Mouse (Mus musculus): ENCODE measurements around the gene Ap4m1.
"Not testable (repeated sequence)": the region's sequence is repeated elsewhere in the genome, so short reads cannot be mapped to it uniquely, and the experiment has no call there.

Ap4m1 gene

DNA sequence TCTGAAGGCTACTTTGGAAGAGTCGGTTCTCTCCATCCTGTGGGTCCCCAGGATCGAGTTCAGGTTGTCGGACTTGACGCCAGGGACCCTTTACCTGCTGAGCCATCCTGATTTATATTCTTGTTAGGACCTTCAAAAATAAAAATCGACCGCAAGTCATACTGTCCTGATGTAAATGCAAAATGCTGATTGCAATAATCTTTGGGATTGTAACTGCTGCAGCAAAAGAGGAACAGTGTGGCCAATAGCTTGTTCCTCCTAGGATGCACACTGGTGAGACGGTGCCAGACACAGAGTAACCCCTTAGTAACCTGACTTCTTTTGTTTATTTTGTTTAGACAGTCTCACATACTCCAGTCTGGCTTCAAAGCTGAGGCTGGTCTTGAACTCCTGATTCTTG, 23.7 kb downstream of the Ap4m1 start:
- DNase-seq (ENCODE audit: low read depth): no peak

DNA sequence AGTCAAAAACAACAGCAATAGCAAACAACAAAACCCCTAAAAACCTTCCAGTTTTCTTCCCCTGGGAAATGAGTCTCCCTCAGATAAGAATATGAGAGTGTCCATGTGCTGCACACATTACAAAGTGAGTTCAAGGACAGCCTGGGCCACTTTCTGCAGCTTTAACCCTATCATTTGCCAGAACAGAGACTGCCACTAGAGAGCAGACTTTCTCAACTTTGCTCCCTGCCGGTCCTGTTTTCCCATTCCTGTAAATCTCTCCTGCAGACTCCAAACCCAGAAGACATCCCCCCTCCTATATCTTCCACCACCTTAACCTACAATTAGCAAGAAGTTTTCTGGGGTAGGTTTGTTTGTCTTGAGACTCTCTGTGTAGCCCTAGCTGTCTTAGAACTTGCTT, 27.8 kb downstream of the Ap4m1 start:
- DNase-seq (ENCODE audit: low read depth): no peak

DNA sequence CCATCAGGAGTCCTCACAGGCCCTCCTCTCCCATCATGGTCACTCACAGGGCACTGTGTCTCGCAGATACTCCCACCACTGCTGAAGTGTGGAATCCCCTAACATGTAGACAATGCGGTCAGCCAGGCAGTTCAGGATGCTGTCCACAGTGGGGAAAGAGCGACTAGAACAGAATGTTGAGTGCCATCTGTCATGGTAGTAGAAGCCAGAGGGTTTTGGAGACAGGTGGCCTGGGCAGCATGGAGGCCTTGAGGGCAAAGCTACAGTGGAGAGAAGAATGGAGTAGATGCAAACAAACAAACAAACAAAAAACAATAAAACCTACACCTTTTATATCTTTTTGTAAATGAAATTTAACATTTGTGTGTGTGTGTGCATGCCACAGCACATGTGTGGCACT, 30.3 kb downstream of the Ap4m1 start:
- DNase-seq (ENCODE audit: low read depth): no peak

DNA sequence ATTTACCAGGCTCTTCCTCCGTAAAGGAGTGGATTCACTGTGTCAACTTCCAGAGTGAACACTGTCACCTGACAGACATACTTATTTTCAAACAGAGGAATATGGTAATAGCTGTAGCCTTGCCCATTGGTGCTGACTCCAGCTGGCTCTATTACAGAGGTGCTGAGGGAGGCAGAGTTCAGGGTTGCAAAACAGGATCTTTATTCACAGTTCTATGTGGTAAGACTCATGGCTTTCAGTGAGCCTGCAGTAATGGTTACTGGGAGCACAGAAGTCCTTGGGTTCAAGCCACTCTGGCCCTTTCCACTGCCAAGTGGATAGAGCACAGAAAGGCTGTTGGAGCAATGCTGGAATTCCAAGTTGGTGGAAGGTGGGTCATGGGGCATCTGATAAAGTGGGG, 35.5 kb downstream of the Ap4m1 start:
- DNase-seq (ENCODE audit: low read depth): no peak

DNA sequence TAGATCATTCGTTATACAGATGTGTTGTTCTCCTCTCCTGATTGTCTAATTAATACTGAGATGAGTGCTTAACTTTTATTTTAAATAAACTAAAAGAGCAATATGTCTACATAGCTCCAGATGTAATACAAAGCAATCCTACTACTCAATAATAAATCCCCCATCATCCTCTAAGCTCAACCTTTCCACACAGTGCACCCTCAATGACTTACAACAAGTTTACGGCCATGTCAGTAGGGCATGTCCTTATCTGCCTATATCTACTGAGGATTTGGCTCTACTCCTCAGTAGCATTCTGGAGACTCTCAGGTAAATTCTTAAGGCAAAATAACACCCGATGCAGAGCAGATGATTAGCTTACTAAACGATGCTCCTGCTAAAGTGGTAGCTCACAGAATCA, 36.1 kb downstream of the Ap4m1 start:
- no peak for DNase-seq (ENCODE audit: low read depth)

DNA sequence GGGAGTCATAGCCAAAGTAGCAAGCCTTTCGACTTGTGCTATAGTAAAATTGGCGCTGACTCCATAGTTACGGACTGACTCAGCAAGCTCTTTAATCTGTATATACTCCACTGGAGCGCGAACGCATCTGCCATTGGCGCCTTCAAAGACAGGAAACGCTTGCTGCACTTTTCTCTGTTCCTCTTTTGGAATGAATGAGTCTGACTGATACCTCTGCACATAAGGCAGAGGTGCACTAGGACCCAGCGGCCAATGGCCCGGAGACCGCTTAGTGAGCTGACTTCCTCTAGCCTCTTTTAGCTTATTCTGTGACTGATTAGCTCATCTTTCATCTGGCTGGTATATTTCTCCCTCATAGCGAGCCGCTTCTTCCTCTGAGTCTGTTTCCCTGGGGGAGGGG, 44.8 kb downstream of the Ap4m1 start:
- DNase-seq (ENCODE audit: low read depth): not testable (repeated sequence)

DNA sequence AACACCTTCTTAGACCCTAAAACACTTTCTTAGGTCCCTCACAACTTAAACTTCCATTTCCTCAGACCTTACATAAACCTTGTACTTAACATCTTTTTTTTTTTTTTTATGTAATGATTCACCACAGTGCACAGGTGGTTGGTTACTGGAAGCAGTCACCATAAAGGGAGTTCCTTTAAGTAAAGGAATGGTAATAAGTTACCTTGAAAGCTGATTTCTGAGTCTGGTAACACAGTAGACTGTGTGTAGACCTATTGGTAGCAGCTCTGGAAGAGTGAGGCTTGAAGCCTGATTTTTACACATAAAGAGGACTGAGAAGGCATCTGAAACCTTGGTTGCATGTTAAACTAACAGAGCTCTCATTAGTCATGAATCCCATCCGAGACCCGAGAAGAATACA, 48.1 kb downstream of the Ap4m1 start:
- DNase-seq (ENCODE audit: low read depth): no peak

DNA sequence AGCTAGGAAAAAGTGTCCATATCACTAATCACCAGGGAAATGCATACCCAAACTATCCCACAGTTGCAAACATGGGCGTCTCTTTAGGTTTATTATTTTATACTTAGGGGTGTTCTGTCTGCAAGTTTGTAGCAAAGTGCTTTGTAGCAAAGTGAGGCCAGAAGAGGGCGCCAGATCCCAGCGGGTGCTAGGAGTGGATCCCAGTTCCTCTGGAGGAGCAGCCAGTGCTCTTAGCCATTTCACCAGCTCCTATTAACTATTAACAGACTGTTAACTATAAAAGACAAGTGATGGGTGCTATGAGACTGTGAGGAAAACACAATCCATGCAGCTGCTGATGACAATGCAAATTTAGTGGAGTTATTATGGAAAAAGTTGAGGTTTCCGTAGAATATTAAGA, 50.3 kb downstream of the Ap4m1 start:
- peak; percentile 91 for DNase-seq (ENCODE audit: low read depth)

DNA sequence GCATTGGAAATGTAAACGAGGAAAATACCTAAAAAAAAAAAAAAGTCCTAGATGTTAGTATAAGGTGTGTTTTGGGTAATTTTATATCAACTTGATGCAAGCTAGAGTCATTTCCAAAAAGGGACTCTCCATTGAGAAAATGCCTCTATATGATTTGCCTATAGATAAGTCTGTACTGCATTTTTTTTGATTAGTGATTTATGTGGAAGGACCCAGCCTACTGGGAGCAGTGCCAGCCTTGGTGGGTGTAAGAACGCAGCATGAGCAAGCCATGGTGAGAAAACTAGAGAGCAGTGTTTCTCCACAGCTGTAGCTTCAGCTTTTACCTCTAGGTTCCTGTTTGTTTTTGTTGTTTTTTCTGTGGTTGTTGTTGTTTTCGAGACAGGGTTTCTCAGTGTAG, 51.5 kb downstream of the Ap4m1 start:
- no peak for DNase-seq (ENCODE audit: low read depth)

DNA sequence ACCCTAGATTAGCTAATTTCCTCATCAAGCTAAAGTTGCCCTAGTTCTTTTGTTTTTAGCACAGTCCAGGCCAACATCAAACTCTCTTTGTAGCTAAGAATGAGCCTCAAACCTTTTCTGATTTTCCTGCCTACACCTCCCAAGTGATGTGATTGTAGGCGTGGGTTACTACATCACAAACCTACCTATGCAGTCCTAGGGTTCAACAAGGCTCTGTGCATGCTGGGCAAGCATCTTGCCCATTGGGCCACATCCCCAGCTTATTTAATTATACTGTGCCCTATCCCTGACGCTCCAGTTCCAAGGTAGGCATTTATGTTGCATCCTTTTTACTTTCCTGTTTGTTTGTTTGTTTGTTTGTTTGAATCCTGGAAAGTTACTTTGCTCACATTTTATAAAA, 53.9 kb downstream of the Ap4m1 start, which contains the start of gene Nxpe5:
Gene Nxpe5, plus strand, starts transcription at position 199 of the 400 bp plus-strand sequence.
- DNase-seq (ENCODE audit: low read depth): no peak

DNA sequence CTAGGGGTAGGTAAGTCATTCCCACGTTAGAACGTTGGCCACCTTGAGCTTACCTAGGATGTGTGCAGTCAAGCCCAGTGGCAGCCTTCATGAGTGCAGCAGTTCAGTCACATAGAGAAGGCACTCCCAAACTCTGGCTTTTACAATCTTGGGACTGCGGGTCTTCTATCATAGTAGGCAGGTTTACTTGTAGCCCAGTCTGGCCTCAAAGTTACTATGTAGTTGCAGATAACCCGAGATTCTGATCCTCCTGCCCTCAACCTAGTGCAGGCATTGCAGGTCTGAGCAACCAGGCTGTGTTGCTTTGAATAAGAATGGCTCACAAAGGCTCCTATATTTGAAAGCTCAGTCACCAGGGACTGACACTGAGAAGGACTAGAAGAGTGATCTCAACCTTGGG, 54.7 kb downstream of the Ap4m1 start:
- DNase-seq (ENCODE audit: low read depth): no peak

DNA sequence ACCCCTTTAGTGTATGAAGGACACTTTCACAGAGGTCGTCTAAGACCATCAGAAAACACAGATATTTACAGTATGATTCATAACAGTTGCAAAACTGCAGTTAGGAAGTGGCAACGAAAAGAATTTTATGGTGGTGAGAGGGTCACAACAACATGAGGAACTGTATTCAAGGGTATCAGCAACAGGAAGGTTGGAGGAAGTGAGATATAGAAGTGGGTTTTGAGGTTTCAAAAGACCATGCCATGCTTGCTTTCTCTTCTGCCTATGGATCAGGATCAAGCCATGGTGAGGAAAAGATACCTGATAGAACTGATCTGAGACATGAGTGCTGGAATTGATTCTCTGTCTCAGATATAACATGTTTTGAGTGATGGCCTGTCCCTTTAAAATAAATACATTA, 55.6 kb downstream of the Ap4m1 start:
- DNase-seq (ENCODE audit: low read depth): peak; percentile 71

DNA sequence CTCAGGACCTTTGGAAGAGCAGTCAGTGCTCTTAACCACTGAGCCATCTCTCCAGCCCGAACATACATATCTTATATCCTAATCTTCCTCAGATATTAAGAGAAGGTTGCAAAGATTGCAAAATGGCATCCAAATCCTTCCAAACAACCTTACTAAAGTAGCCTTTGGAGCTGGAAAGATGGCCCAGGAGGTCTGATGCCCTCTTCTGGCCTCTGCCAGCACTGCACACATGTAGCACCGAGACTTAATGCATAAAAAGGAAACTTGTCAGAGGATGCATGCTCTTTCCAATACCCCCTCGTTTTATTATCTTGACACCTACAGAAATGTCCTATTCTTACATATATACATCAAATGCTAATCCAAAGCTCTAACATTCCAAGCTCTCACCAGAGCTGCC, 56.2 kb downstream of the Ap4m1 start:
- DNase-seq (ENCODE audit: low read depth): peak; percentile 44

DNA sequence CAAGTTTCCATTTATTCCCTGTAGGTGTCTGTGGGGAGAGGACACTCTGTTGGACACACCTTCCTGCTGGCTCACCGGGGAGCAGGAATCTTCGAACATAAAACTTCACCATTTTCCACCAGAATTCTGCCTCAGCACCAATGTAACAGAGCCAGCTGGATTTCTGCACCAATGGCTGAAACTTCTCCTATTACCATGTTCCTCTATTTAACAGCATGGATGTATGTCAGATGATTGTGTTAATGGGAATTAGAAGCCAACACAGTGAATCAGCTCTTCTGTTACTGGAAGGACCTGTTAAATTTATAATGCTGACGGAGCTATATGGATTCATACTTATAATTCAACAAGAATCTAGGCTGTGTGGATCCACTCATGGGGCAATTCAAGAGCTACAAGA, 57.7 kb downstream of the Ap4m1 start:
- DNase-seq (ENCODE audit: low read depth): no peak
